Comparison of ENCODE assay signal across 15 mouse cellular contexts in the genomic region with DNA sequence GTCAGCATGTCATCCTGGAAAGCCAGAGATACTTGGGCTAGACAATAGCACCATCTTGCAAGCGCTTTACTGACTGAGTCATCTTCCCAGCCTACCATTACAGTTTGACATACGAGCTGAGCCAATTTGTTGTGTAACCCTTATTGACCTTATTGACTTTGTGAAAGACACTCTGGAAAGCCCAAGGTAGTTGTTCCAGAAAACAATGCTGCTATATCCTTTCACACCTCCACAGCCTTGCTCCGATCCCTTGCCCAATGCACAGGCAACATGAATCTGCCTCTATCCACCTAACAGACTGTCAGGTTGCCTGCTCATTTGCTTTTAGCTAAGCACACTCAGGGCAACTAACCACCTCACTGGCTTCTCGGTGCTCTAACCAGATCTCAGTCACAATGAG.
DNase-seq lines count a peak whose midpoint lies in the region; ATAC-seq and TF ChIP-seq lines count a peak whose summit lies in the region.
"Had no signal": no experiment of that assay in that cellular context is flagged by ENCODE, and none has a peak within 500 bp of the region (broad histone marks: within the 10 kb centered on the region; RNA-seq: fewer than 3 reads in every experiment).

No protein-coding gene starts in this region.

- peaks cover 59% of the 10 kb centered on the region for H3K4me1 ChIP-seq in hindbrain, embryonic 13.5 days (replicated peaks)
- peaks cover 12% of the 10 kb centered on the region for H3K4me1 ChIP-seq in hindbrain, postnatal 0 days (ENCODE audit: insufficient read depth, low read length)
- H3K4me1 ChIP-seq in midbrain, embryonic 15.5 days, result peaks cover 55% of the 10 kb centered on the region
- H3K4me1 ChIP-seq in midbrain, postnatal 0 days (ENCODE audit: insufficient read depth, low read length), result peaks cover 3% of the 10 kb centered on the region; the same call in 1 of the 2 replicates
- H3K4me1 ChIP-seq in forebrain, embryonic 13.5 days, result peaks cover 70% of the 10 kb centered on the region
- no peaks in the 10 kb centered on the region for H3K4me1 ChIP-seq in thymus, adult 2 months (replicated peaks; ENCODE audit: control insufficient read depth, insufficient read depth, low read length)
- H3K4me1 ChIP-seq: liver, embryonic 15.5 days had no signal

- WGBS in hindbrain, embryonic 13.5 days, result 41% methylated on average over 4 of the region's 4 CpGs
- WGBS in hindbrain, postnatal 0 days, result 65% methylated on average over 4 of the region's 4 CpGs
- 47% methylated on average over 4 of the region's 4 CpGs for WGBS in midbrain, embryonic 15.5 days
- WGBS in midbrain, postnatal 0 days, result 58% methylated on average over 4 of the region's 4 CpGs
- 27% methylated on average over 4 of the region's 4 CpGs for WGBS in forebrain, embryonic 13.5 days
- 93% methylated on average over 4 of the region's 4 CpGs for WGBS in thymus, adult 2 months

- H3K9me3 ChIP-seq in hindbrain, embryonic 13.5 days, result no peaks in the 10 kb centered on the region
- H3K9me3 ChIP-seq in hindbrain, postnatal 0 days (ENCODE audit: low read length), result no peaks in the 10 kb centered on the region
- no peaks in the 10 kb centered on the region for H3K9me3 ChIP-seq in midbrain, embryonic 15.5 days
- H3K9me3 ChIP-seq in midbrain, postnatal 0 days (ENCODE audit: low read length), result no peaks in the 10 kb centered on the region
- H3K9me3 ChIP-seq in forebrain, embryonic 13.5 days (replicated peaks), result no peaks in the 10 kb centered on the region
- H3K9me3 ChIP-seq: heart, embryonic 13.5 days; liver, embryonic 15.5 days had no signal

- no peak for DNase-seq in hindbrain, postnatal 0 days (ENCODE audit: low spot score)
- no peak for DNase-seq in midbrain, postnatal 0 days (ENCODE audit: low spot score)
- DNase-seq in retina, postnatal 1 day, result peak; percentile 56
- DNase-seq in thymus, adult 2 months, result no peak
- no peak for DNase-seq in right cerebral cortex, postnatal 14 days
- DNase-seq: cerebellum, adult 2 months; gastrocnemius, postnatal 36 days; kidney, adult 2 months; kidney, postnatal 25 days; layer of hippocampus, adult 9-11 months had no signal

- no peak overlapping the region for H3K4me2 ChIP-seq in hindbrain, embryonic 13.5 days
- H3K4me2 ChIP-seq in hindbrain, postnatal 0 days (ENCODE audit: low read depth, low read length), result no peak overlapping the region
- H3K4me2 ChIP-seq in midbrain, embryonic 15.5 days, result no peak overlapping the region
- no peak overlapping the region for H3K4me2 ChIP-seq in midbrain, postnatal 0 days (ENCODE audit: low read depth, low read length, poor library complexity, severe bottlenecking)
- H3K4me2 ChIP-seq in forebrain, embryonic 13.5 days, result peak overlapping the region; percentile 39; the same call in 1 of the 2 replicates
- H3K4me2 ChIP-seq: heart, embryonic 13.5 days; liver, embryonic 15.5 days had no signal

- H3K36me3 ChIP-seq in hindbrain, embryonic 13.5 days, result no peaks in the 10 kb centered on the region
- H3K36me3 ChIP-seq in hindbrain, postnatal 0 days (ENCODE audit: insufficient read depth, low read length), result no peaks in the 10 kb centered on the region
- H3K36me3 ChIP-seq in midbrain, embryonic 15.5 days (replicated peaks), result no peaks in the 10 kb centered on the region
- H3K36me3 ChIP-seq in midbrain, postnatal 0 days (ENCODE audit: insufficient read depth, low read length), result no peaks in the 10 kb centered on the region
- H3K36me3 ChIP-seq in forebrain, embryonic 13.5 days (ENCODE audit: poor library complexity, severe bottlenecking), result no peaks in the 10 kb centered on the region
- no peaks in the 10 kb centered on the region for H3K36me3 ChIP-seq in thymus, adult 2 months (ENCODE audit: control insufficient read depth, insufficient read depth, low read length)
- H3K36me3 ChIP-seq: heart, embryonic 13.5 days; liver, embryonic 15.5 days had no signal

- H3K27ac ChIP-seq in hindbrain, embryonic 13.5 days, result peak overlapping the region; percentile 35; the same call in 1 of the 2 replicates
- H3K27ac ChIP-seq in hindbrain, postnatal 0 days, result no peak overlapping the region
- peak overlapping the region; percentile 36; the same call in 1 of the 2 replicates for H3K27ac ChIP-seq in midbrain, embryonic 15.5 days
- no peak overlapping the region for H3K27ac ChIP-seq in midbrain, postnatal 0 days (ENCODE audit: low read depth, low read length)
- H3K27ac ChIP-seq in forebrain, embryonic 13.5 days, result peak overlapping the region; percentile 74
- no peak overlapping the region for H3K27ac ChIP-seq in thymus, adult 2 months (ENCODE audit: control insufficient read depth, insufficient read depth, low read length)
- H3K27ac ChIP-seq: heart, embryonic 13.5 days; liver, embryonic 15.5 days had no signal

- TF ChIP-seq CTCF in hindbrain, postnatal 0 days (IDR thresholded peaks at IDR 0.05; ENCODE audit: low read depth), result no peak
- TF ChIP-seq CTCF in midbrain, postnatal 0 days (IDR thresholded peaks at IDR 0.05), result no peak
- no peak for TF ChIP-seq CTCF in thymus, adult 2 months (IDR thresholded peaks at IDR 0.05; ENCODE audit: borderline replicate concordance, control insufficient read depth, extremely low read depth, insufficient read depth, low read length, poor library complexity)

- H3K27me3 ChIP-seq in hindbrain, embryonic 13.5 days, result peaks cover 18% of the 10 kb centered on the region
- H3K27me3 ChIP-seq in hindbrain, postnatal 0 days (ENCODE audit: insufficient read depth, low read length), result no peaks in the 10 kb centered on the region
- no peaks in the 10 kb centered on the region for H3K27me3 ChIP-seq in midbrain, embryonic 15.5 days (replicated peaks)
- no peaks in the 10 kb centered on the region; the same call in 1 of the 2 replicates for H3K27me3 ChIP-seq in midbrain, postnatal 0 days (ENCODE audit: insufficient read depth, low read length)
- H3K27me3 ChIP-seq in forebrain, embryonic 13.5 days, result peaks cover 49% of the 10 kb centered on the region
- H3K27me3 ChIP-seq in thymus, adult 2 months (ENCODE audit: control insufficient read depth, insufficient read depth, low read length), result no peaks in the 10 kb centered on the region
- H3K27me3 ChIP-seq: liver, embryonic 15.5 days had no signal

- H3K4me3 ChIP-seq in hindbrain, embryonic 13.5 days, result no peak overlapping the region
- no peak overlapping the region for H3K4me3 ChIP-seq in hindbrain, postnatal 0 days (ENCODE audit: low read length)
- no peak overlapping the region for H3K4me3 ChIP-seq in midbrain, embryonic 15.5 days
- H3K4me3 ChIP-seq in midbrain, postnatal 0 days (ENCODE audit: low read depth, low read length), result no peak overlapping the region
- no peak overlapping the region for H3K4me3 ChIP-seq in forebrain, embryonic 13.5 days
- no peak overlapping the region for H3K4me3 ChIP-seq in thymus, adult 2 months (ENCODE audit: control insufficient read depth, insufficient read depth, low read length)
- H3K4me3 ChIP-seq: heart, embryonic 13.5 days; liver, embryonic 15.5 days had no signal

- no peak for TF ChIP-seq POLR2A in thymus, adult 2 months (IDR thresholded peaks at IDR 0.05; ENCODE audit: control insufficient read depth, extremely low read depth, insufficient read depth, low read length, poor library complexity)

- H3K9ac ChIP-seq in hindbrain, embryonic 13.5 days, result no peak overlapping the region
- no peak overlapping the region for H3K9ac ChIP-seq in hindbrain, postnatal 0 days (replicated peaks; ENCODE audit: low read length)
- H3K9ac ChIP-seq in midbrain, embryonic 15.5 days, result no peak overlapping the region
- no peak overlapping the region for H3K9ac ChIP-seq in midbrain, postnatal 0 days (replicated peaks; ENCODE audit: low read length, poor library complexity, severe bottlenecking)
- no peak overlapping the region for H3K9ac ChIP-seq in forebrain, embryonic 13.5 days
- H3K9ac ChIP-seq: heart, embryonic 13.5 days; liver, embryonic 15.5 days had no signal

- no peak for ATAC-seq in hindbrain, embryonic 13.5 days (ENCODE audit: low FRiP score)
- ATAC-seq in hindbrain, postnatal 0 days, result no peak
- ATAC-seq in midbrain, embryonic 15.5 days (replicated peaks), result no peak
- no peak for ATAC-seq in midbrain, postnatal 0 days (ENCODE audit: low FRiP score)
- 0 out of 2 replicates have a peak, but pooled peaks have one; percentile 9 for ATAC-seq in forebrain, embryonic 13.5 days

Comparison
In these comparisons a context has a peak if more than half of its experiments do, and no peak if none do; other contexts are left out.
1. H3K27ac ChIP-seq: peak in hindbrain, embryonic 13.5 days (single experiment), midbrain, embryonic 15.5 days (single experiment) and forebrain, embryonic 13.5 days (single experiment); none in hindbrain, postnatal 0 days (single experiment), midbrain, postnatal 0 days (single experiment) and thymus, adult 2 months (single experiment).